8 mouse cellular contexts compared by ENCODE assay signal in genomic region chr11:70016669-70017068, GRCm38 (mm10). TPM values are rescaled to one million over a fixed set of nuclear protein-coding genes. Genes with fewer than 3 reads are reported as not detected.
DNase-seq lines count a peak whose midpoint lies in the region; ATAC-seq and TF ChIP-seq lines count a peak whose summit lies in the region.

Gene Dlg4 (plus strand): TSS chr11:70016942.

- no peaks in the 10 kb centered on the region for H3K27me3 ChIP-seq in limb, embryonic 13.5 days

- intact Hi-C loops in heart, postnatal 10 days (cut with DNase I): no loop called here

- DNase-seq in left cerebral cortex, adult 18-20 months (ENCODE audit: low spot score in 2 of 2): no peak
- no peak for DNase-seq in left cerebral cortex, adult 9 months (ENCODE audit: low spot score in 2 of 2)
- no peak for DNase-seq in heart, postnatal 10 days
- no peak for DNase-seq in testis, postnatal 10 days (ENCODE audit: low spot score)
- no peak for DNase-seq in spleen, adult 12 weeks (ENCODE audit: low spot score)
- no peak for DNase-seq in cerebellum, postnatal 4 days (ENCODE audit: low spot score in 2 of 2)

- no peak for TF ChIP-seq CTCF in bone marrow macrophage, adult 2 months (IDR thresholded peaks at IDR 0.05; ENCODE audit: low read depth, low read length)

- whole genome bisulfite sequencing in limb, embryonic 13.5 days: 89% methylated on average over 3 of the region's 3 CpGs

- no peaks in the 10 kb centered on the region for H3K9me3 ChIP-seq in limb, embryonic 13.5 days

- peaks cover 24% of the 10 kb centered on the region for H3K36me3 ChIP-seq in limb, embryonic 13.5 days

- H3K4me3 ChIP-seq in bone marrow macrophage, adult 2 months (ENCODE audit: insufficient read depth, low read length): no peak within 1 kb of the TSS
- H3K4me3 ChIP-seq in limb, embryonic 13.5 days: peak within 1 kb of the TSS; percentile 75

- H3K4me1 ChIP-seq in bone marrow macrophage, adult 2 months (ENCODE audit: control insufficient read depth, insufficient read depth, low read length): peaks cover 24% of the 10 kb centered on the region
- H3K4me1 ChIP-seq in limb, embryonic 13.5 days: peaks cover 52% of the 10 kb centered on the region

- ATAC-seq in limb, embryonic 13.5 days (ENCODE audit: low FRiP score, low read depth): no peak

- H3K9ac ChIP-seq in limb, embryonic 13.5 days: peak within 1 kb of the TSS; percentile 91

- H3K4me2 ChIP-seq in limb, embryonic 13.5 days (replicated peaks): peak within 1 kb of the TSS; percentile 90

- no peak for TF ChIP-seq POLR2A in bone marrow macrophage, adult 2 months (IDR thresholded peaks at IDR 0.05; ENCODE audit: borderline replicate concordance, low read depth, low read length)

- H3K27ac ChIP-seq in bone marrow macrophage, adult 2 months (ENCODE audit: insufficient read depth, low read depth, low read length): no peak within 1 kb of the TSS
- peak within 1 kb of the TSS; percentile 95 for H3K27ac ChIP-seq in limb, embryonic 13.5 days

RNA-seq across cellular contexts. Expression of gene Dlg4, which starts in this region (rescaled TPM):
- total RNA-seq in left cerebral cortex, adult 18-20 months (2021): 100 to 1,000 TPM; 718 to 731 TPM
- 31.1 and 34.0 TPM in 2 replicates for polyA plus RNA-seq in bone marrow macrophage, adult 2 months (2012; ENCODE audit: insufficient read depth, insufficient read length, missing spikeins)
- total RNA-seq in heart, postnatal 10 days (2021): 10 to 100 TPM; 11.5 to 12.0 TPM
- 14.2 and 14.8 TPM in 2 replicates for polyA plus RNA-seq in limb, embryonic 13.5 days (2015; fragmentation: Nextera tagmentation; extraction: Ambion mirVana)

Comparison
In these comparisons a context has a peak if more than half of its experiments do, and no peak if none do; other contexts are left out.
1. RNA of gene Dlg4 (total RNA-seq): 718 to 731 TPM in left cerebral cortex, adult 18-20 months; 11.5 to 12.0 TPM in heart, postnatal 10 days; every median in the first group is over 10 times any median in the second.